Mouse (Mus musculus) layer of hippocampus, adult 8-10 months (tissue): Measurements from ENCODE around the gene Actrt2. TPM values are rescaled to one million over a fixed set of nuclear protein-coding genes. Genes with fewer than 3 reads are reported as not detected.

Experiments used
- DNase-seq, 2 experiments: peaks; one replicate each; pipeline ENCODE4 v3.0.0; 2022; ENCODE audit warnings: low spot score in 2 of 2
- total RNA-seq, 4 experiments: library from RNA; stranded (reverse); gene quantifications; 2 replicates each; pipeline ENCODE4 v1.2.4; 2022

The Actrt2 gene
- not detected for total RNA-seq

- DNase-seq: no peak
Observed at GRCm38 (mm10) chr4:154667767-154668166, at the start of gene Actrt2. Actrt2 (minus strand) TSS chr4:154667867.

- no peak for DNase-seq
Observed at GRCm38 (mm10) chr4:154709391-154710107, 41.9 kb upstream of the Actrt2 start.

- no peak for DNase-seq
Observed at GRCm38 (mm10) chr4:154708811-154709210, 41.1 kb upstream of the Actrt2 start.

GRCm38 (mm10) chr4:154708223-154708622 lies 40.6 kb upstream of the Actrt2 start:
- DNase-seq: no peak

- DNase-seq: no peak
Observed at GRCm38 (mm10) chr4:154707521-154707920, 39.9 kb upstream of the Actrt2 start.

- DNase-seq: no peak
Observed at GRCm38 (mm10) chr4:154706442-154706841, 38.8 kb upstream of the Actrt2 start.

GRCm38 (mm10) chr4:154705681-154706080 lies 38.0 kb upstream of the Actrt2 start:
- no peak for DNase-seq

- DNase-seq: no peak
Observed at GRCm38 (mm10) chr4:154705056-154705455, 37.4 kb upstream of the Actrt2 start.

GRCm38 (mm10) chr4:154704591-154704990 lies 36.9 kb upstream of the Actrt2 start:
- no peak for DNase-seq

- no peak for DNase-seq
Observed at GRCm38 (mm10) chr4:154703426-154704070, 35.9 kb upstream of the Actrt2 start.

GRCm38 (mm10) chr4:154702931-154703330 lies 35.3 kb upstream of the Actrt2 start:
- no peak for DNase-seq

- DNase-seq: no peak
Observed at GRCm38 (mm10) chr4:154702186-154702585, 34.5 kb upstream of the Actrt2 start.

- DNase-seq: no peak
Observed at GRCm38 (mm10) chr4:154700921-154701412, 33.3 kb upstream of the Actrt2 start.

- no peak for DNase-seq
Observed at GRCm38 (mm10) chr4:154700436-154700835, 32.8 kb upstream of the Actrt2 start.

- no peak for DNase-seq
Observed at GRCm38 (mm10) chr4:154699236-154699635, 31.6 kb upstream of the Actrt2 start.

GRCm38 (mm10) chr4:154698631-154699030 lies 31.0 kb upstream of the Actrt2 start:
- DNase-seq: no peak

- DNase-seq: no peak
Observed at GRCm38 (mm10) chr4:154698021-154698590, 30.4 kb upstream of the Actrt2 start.

- DNase-seq: no peak
Observed at GRCm38 (mm10) chr4:154697476-154697875, 29.8 kb upstream of the Actrt2 start.

GRCm38 (mm10) chr4:154696552-154696951 lies 28.9 kb upstream of the Actrt2 start:
- no peak for DNase-seq

- DNase-seq: no peak
Observed at GRCm38 (mm10) chr4:154696146-154696545, 28.5 kb upstream of the Actrt2 start.

GRCm38 (mm10) chr4:154694361-154694760 lies 26.7 kb upstream of the Actrt2 start:
- no peak for DNase-seq

GRCm38 (mm10) chr4:154693348-154694015 lies 25.8 kb upstream of the Actrt2 start:
- no peak for DNase-seq
